Mouse (Mus musculus) ovary, adult 2 months (tissue): Measurements from ENCODE around the gene Terb1. TPM values are rescaled to one million over a fixed set of nuclear protein-coding genes. Genes with fewer than 3 reads are reported as not detected.

Experiments used
- polyA plus RNA-seq: library from polyadenylated mRNA; depleted of rRNA; stranded (reverse); fragments of >200 nt; gene quantifications from 2 replicates; pipeline ENCODE4 v1.2.3, GENCODE M21; 2012; rRNA removed

Gene Terb1
- 0.13 and 0.15 TPM in 2 replicates for polyA plus RNA-seq

GRCm38 (mm10) chr8:104509061-104510006, at the start of gene Terb1:
Terb1 (minus strand) TSS chr8:104509910.

GRCm38 (mm10) chr8:104533971-104534778, 24.5 kb upstream of the Terb1 start, which contains the start of the genes Nae1 and Car7:
Nae1 (minus strand) TSS chr8:104534637.
Car7 (plus strand) TSS chr8:104534689.

GRCm38 (mm10) chr8:104442299-104443124, 67.2 kb downstream of the Terb1 start, which contains the start of gene Dync1li2:
Dync1li2 (minus strand) TSS chr8:104443047.

Other genes starting within 250 kb of the Terb1 start
- 3.2 and 4.2 TPM in 2 replicates for gene Cmtm2a, start 216.7 kb downstream of the Terb1 start, polyA plus RNA-seq
- 1.3 and 2.6 TPM in 2 replicates for gene Gm45711, start 199.8 kb downstream of the Terb1 start, polyA plus RNA-seq
- gene Cmtm1, start 199.8 kb downstream of the Terb1 start, polyA plus RNA-seq = 0.07 and 0.14 TPM in 2 replicates
- not detected in 2 replicates for gene Gm11020, start 188.3 kb downstream of the Terb1 start, polyA plus RNA-seq
- gene Cmtm2b, start 187.7 kb downstream of the Terb1 start, polyA plus RNA-seq = 0.19 TPM in 1 of 2 replicates, not detected in the other
- 554 and 599 TPM in 2 replicates for gene Cmtm3, start 170.5 kb downstream of the Terb1 start, polyA plus RNA-seq
- gene Cmtm4, start 114.1 kb downstream of the Terb1 start, polyA plus RNA-seq = 18.6 and 19.0 TPM in 2 replicates
- 14.7 and 16.0 TPM in 2 replicates for gene Dync1li2, start 66.9 kb downstream of the Terb1 start, polyA plus RNA-seq
- 3.4 and 5.2 TPM in 2 replicates for gene Nae1, start 24.7 kb upstream of the Terb1 start, polyA plus RNA-seq
- gene Car7, start 24.8 kb upstream of the Terb1 start, polyA plus RNA-seq = 6.4 and 6.6 TPM in 2 replicates
- 6.2 and 6.5 TPM in 2 replicates for gene Pdp2, start 81.5 kb upstream of the Terb1 start, polyA plus RNA-seq
- 7.8 and 11.6 TPM in 2 replicates for gene Cdh16, start 114.5 kb upstream of the Terb1 start, polyA plus RNA-seq
- gene Rrad, start 121.4 kb upstream of the Terb1 start, polyA plus RNA-seq = 28.2 and 29.4 TPM in 2 replicates
- gene Ciao2b, start 132.1 kb upstream of the Terb1 start, polyA plus RNA-seq = 35.4 and 51.4 TPM in 2 replicates
- 11.4 and 18.0 TPM in 2 replicates for gene Ces2a, start 224.1 kb upstream of the Terb1 start, polyA plus RNA-seq